7 mouse cellular contexts compared by ENCODE assay signal in the genomic region with DNA sequence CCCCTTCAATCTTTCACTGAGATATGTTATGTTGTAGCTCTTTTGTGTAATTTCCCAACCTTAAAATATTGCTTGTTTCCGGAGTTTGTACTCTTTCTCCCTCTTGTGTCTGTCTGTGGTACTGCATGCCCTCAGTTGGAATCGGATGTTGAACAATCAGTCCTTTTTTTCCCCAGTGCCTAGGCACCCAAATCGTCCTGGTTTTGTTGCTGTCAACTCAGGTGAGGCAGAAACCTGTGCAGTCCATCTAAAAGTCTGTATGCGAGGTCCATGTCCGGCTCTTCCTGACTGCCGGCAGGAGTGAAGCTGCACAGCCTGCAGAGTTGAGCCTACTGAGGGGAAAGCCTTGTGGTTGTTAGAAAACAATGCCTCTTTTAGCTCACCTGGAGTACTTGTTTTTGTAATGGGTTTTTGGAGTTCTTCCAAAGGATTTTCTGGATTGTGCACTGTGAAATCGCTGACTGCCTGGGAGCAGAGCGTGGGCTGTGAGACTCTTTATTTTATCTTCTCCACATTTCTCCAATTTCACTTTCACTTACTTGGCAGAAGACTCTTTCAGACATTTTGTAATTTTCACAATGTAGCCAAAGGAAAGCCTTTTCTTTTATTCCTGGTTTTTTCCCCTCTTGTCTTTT. TPM values are rescaled to one million over a fixed set of nuclear protein-coding genes. Genes with fewer than 3 reads are reported as not detected.
DNase-seq lines count a peak whose midpoint lies in the region; ATAC-seq and TF ChIP-seq lines count a peak whose summit lies in the region.

No protein-coding gene starts in this region.

- H3K9me3 ChIP-seq in G1E (replicated peaks) = no peaks in the 10 kb centered on the region

- no peak for ATAC-seq in G1E (ENCODE audit: extremely low read depth, insufficient number of reproducible peaks, low FRiP score, poor library complexity, severe bottlenecking)

- peaks cover 5% of the 10 kb centered on the region for H3K4me1 ChIP-seq in G1E (ENCODE audit: insufficient read depth, low read depth, low read length)

- H3K36me3 ChIP-seq in G1E (replicated peaks) = peaks cover 50% of the 10 kb centered on the region

- peak; percentile 89 for TF ChIP-seq CTCF in G1E (IDR thresholded peaks at IDR 0.05; ENCODE audit: low read depth, low read length)

- H3K27me3 ChIP-seq in G1E (ENCODE audit: insufficient read depth, low read length) = no peaks in the 10 kb centered on the region

- H3K4me3 ChIP-seq in G1E (ENCODE audit: low read depth, low read length) = no peak overlapping the region

- peak; percentile 71 for DNase-seq in CD4-positive helper T cell, adult 2 months (ENCODE audit: low read depth, low spot score)
- DNase-seq in G1E (ENCODE audit: low spot score) = no peak
- peak; percentile 35 for DNase-seq in cerebellum, adult 11 months
- peak; percentile 61 to 76 for DNase-seq in frontal cortex, postnatal 36 days (ENCODE audit: low spot score in 2 of 2)
- peak; percentile 81 for DNase-seq in layer of hippocampus, adult 11-12 months (ENCODE audit: low spot score)
- peak; percentile 77 for DNase-seq in lung, postnatal 10 days
- DNase-seq in right cerebral cortex, postnatal 4 days = peak; percentile 71

RNA-seq across cellular contexts. Expression of a gene that starts 11.4 kb away (rescaled TPM):
- total RNA-seq in G1E (2014; fragmentation: Nextera tagmentation) (123 and 153 TPM in 2 replicates), G1E (2017) (135 and 165 TPM in 2 replicates)
- 10.0 and 13.5 TPM in 2 replicates for polyA plus RNA-seq in G1E (2012)
